Mouse (Mus musculus): ENCODE measurements around the gene Ablim1. TPM values are rescaled to one million over a fixed set of nuclear protein-coding genes. Genes with fewer than 3 reads are reported as not detected.

The Ablim1 gene
- total RNA-seq (2021): 100 to 1,000 TPM; 489 to 510 TPM
- long read RNA-seq, experiment 1, partial matches to known transcripts: 5 of 96 reads
- long read RNA-seq, experiment 1, other reads (novel, unspliced or antisense): 91 of 96 reads
- long read RNA-seq, experiment 2, partial matches to known transcripts: 6 of 84 reads
- long read RNA-seq, experiment 2, other reads (novel, unspliced or antisense): 78 of 84 reads

GRCm38 (mm10) chr19:57314346-57315012, at the start of gene Ablim1:
TSS of gene Ablim1 (minus strand) at chr19:57314919.
- DNase-seq: peak; percentile 73 to 76
- intact Hi-C loops (cut with DNase I): loop anchor here (2.0 kb wide), 1 partner anchor 42 kb away; no protein-coding TSS in a partner anchor

GRCm38 (mm10) chr19:57363538-57363937, 48.8 kb upstream of the Ablim1 start:
- DNase-seq: no peak
- intact Hi-C loops (cut with DNase I): no loop called here

- intact Hi-C loops (cut with DNase I): no loop called here
- no peak for DNase-seq
These were observed 48.4 kb upstream of the Ablim1 start for GRCm38 (mm10) chr19:57363076-57363475.

GRCm38 (mm10) chr19:57362586-57362985, 47.9 kb upstream of the Ablim1 start:
- DNase-seq: no peak
- intact Hi-C loops (cut with DNase I): no loop called here

GRCm38 (mm10) chr19:57361939-57362307, 47.2 kb upstream of the Ablim1 start:
- intact Hi-C loops (cut with DNase I): no loop called here
- DNase-seq: no peak

- peak in 1 of 2 experiments; percentile 62 for DNase-seq
- intact Hi-C loops (cut with DNase I): no loop called here
These were observed 46.6 kb upstream of the Ablim1 start for GRCm38 (mm10) chr19:57361131-57361938.

DNA sequence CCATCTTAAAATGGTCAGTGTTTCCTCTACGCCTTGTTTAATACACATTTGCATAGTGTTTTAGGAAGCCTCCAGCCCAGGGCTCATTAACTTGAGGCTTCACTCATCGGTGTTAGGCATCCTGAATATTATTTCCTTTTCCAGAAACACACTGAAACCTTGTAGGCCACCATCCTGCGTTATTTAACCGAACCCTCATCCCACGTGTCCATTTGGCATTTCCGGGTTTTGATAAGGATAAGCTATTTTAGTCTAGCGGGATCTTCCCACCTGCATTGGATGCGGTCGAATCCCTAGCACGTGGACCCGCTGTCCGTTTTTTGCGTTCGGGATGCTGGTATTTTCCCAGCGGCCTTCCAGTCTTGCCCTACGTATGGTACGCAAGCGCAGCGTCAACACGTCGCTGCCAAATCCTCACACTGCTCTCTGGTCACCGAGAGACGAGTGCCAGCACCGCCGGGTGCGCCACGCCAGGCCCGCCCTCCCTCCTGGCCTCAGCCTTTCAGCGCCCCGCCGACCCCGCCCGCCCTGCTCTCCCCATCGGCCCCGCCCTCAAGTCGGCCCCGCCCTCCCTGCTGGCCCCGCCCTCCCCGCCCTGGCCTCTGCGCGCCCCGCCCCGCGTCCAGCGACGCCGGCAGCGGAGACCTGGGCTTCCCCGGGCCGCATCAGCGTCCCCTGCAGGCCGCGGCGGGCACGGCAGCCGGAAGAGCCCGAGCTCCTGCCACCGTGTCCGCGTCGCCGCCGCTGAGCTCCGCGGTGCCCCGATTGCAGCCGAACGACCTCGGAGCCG, 45.8 kb upstream of the Ablim1 start, which contains the start of gene Fam160b1:
Gene Fam160b1 (plus strand): TSS at position 340 of the 790 bp plus-strand sequence.
- intact Hi-C loops (cut with DNase I): no loop called here
- DNase-seq: peak; percentile 98 to 99

- intact Hi-C loops (cut with DNase I): loop anchor here (2.0 kb wide), 1 partner anchor 29 kb away; no protein-coding TSS in a partner anchor
- peak in 1 of 2 experiments; percentile 41 for DNase-seq
These were observed 45.1 kb upstream of the Ablim1 start for GRCm38 (mm10) chr19:57359701-57360326.

DNA sequence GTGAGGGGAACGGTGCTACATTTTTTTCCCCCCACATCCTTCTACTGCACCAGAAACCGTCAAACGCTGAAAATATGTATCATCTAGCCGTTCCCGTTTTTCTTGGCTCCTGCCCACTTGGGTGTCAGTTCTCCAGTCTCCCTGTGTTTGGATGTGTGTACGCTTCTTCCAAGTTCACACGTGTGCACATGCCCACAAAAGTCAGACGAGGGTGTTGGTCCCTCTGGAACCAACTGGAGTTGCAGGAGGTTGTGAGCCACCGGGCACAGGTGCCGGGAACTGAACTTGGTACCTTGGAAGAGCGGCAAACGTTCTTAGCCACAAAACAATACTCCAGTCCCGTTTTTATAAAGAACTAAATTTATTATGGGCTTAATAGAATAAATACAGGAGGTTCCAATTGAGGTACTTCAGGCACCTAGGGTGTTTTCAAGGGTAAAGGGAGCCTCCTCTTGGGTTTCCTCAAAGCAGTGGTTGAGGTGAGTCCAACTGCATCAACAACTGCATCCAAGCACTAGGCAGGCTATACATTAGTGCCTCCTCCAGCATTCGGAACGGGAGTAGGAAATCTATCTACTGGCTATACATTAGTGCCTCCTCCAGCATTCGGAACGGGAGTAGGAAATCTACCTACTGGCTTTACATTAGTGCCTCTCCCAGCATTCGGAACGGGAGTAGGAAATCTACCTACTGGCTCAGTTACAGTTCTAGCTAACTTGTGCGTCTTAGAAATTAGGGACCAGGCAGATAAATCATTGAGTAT, 44.3 kb upstream of the Ablim1 start:
- DNase-seq: no peak
- intact Hi-C loops (cut with DNase I): loop anchor here (2.0 kb wide), 1 partner anchor 28 kb away; no protein-coding TSS in a partner anchor

- peak; percentile 84 to 87 for DNase-seq
- intact Hi-C loops (cut with DNase I): loop anchor here (2.0 kb wide), 1 partner anchor 28 kb away; no protein-coding TSS in a partner anchor
These were observed 43.6 kb upstream of the Ablim1 start for GRCm38 (mm10) chr19:57358322-57358721.

- intact Hi-C loops (cut with DNase I): loop anchor here (2.0 kb wide), 1 partner anchor 27 kb away; no protein-coding TSS in a partner anchor
- no peak for DNase-seq
These were observed 43.1 kb upstream of the Ablim1 start for GRCm38 (mm10) chr19:57357811-57358210.

- no peak for DNase-seq
- intact Hi-C loops (cut with DNase I): no loop called here
These were observed 42.5 kb upstream of the Ablim1 start for GRCm38 (mm10) chr19:57357244-57357643.

GRCm38 (mm10) chr19:57356273-57356672, 41.6 kb upstream of the Ablim1 start:
- DNase-seq: peak in 1 of 2 experiments; percentile 16
- intact Hi-C loops (cut with DNase I): no loop called here

DNA sequence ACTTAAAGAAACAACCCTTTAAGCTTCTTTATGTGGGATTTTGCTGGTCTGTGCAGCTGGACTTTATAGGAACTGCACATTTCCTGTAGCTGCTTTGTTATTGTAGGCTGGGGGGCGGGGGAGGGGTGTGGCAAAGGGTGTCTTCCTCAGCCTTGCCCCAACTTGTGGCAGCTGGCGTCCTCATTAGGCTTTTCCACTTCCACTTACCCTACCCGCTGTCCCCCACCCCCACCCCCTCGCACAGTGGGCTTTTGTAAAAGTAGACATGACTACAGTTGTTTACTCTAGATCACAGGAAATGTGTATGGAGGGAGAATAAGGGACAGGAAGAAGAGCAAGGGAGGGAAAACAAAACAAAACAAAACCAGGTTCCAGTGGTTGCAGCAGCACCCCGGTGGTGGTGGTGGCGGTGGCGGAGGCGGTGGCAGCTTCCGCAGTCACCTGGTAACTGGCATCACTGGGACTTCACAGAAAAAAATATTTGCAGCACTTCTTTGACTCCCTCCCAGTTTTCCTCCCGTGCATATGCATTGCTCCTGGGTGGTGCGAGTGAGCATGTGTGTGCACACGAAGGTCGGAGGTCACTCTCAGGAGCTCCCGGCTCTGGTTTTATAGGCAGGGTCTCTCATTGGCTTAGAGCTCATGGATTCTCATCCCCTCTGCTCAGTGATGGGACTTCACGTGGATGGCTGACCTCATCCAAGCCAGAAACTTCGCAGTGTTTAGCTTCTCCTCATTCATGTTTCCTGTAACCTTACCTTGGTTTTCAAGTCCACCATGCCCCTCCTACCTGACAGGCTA, 40.9 kb upstream of the Ablim1 start:
- DNase-seq: peak in 1 of 2 experiments; percentile 22
- intact Hi-C loops (cut with DNase I): no loop called here

- DNase-seq: no peak
- intact Hi-C loops (cut with DNase I): no loop called here
These were observed 40.0 kb upstream of the Ablim1 start for GRCm38 (mm10) chr19:57354715-57355114.

DNA sequence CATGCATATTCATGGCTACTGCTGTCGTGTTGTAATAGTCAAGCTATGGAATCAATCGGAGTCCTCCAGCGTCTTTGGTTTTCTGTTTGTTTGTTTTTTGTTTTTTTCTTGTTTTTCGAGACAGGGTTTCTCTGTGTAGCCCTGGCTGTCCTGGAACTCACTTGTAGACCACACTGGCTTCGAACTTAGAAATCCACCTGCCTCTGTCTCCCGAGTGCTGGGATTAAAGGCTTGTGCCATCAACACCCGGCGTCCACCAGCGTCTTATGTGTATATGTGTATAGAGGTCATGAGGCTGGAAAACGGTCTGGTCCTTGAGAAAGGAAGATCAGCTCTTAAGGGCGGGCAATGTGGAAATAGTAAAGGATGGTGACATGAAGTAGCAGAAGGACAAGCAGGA, 39.3 kb upstream of the Ablim1 start:
- intact Hi-C loops (cut with DNase I): no loop called here
- DNase-seq: no peak

GRCm38 (mm10) chr19:57353228-57353627, 38.5 kb upstream of the Ablim1 start:
- intact Hi-C loops (cut with DNase I): no loop called here
- DNase-seq: no peak

GRCm38 (mm10) chr19:57352337-57352935, 37.7 kb upstream of the Ablim1 start:
- intact Hi-C loops (cut with DNase I): no loop called here
- no peak for DNase-seq
